Mouse (Mus musculus): ENCODE data around the gene Olfr1368. TPM values are rescaled to one million over a fixed set of nuclear protein-coding genes. Genes with fewer than 3 reads are reported as not detected.
A peak's percentile ranks its signal among the peaks of the same experiment; 100 is the strongest.
"Not testable (repeated sequence)": the region's sequence is repeated elsewhere in the genome, so short reads cannot be mapped to it uniquely, and the experiment has no call there.

Gene Olfr1368
- total RNA-seq, 2 experiments from 2014 or later: not detected

GRCm38 (mm10) chr13:21169121-21169656, 23.5 kb upstream of the Olfr1368 start:
- peak in 1 of 2 experiments; percentile 36 for DNase-seq (ENCODE audit: low spot score in 2 of 2)
- intact Hi-C loops (cut with DNase I): loop anchor here (2.0 to 10.0 kb wide), 4 partner anchors 88 to 856 kb away; no protein-coding TSS in a partner anchor

GRCm38 (mm10) chr13:21168371-21169011, 22.8 kb upstream of the Olfr1368 start:
- intact Hi-C loops (cut with DNase I): loop anchor here (2.0 to 10.0 kb wide), 4 partner anchors 89 to 856 kb away; no protein-coding TSS in a partner anchor
- DNase-seq (ENCODE audit: low spot score in 2 of 2): peak; percentile 36 to 54

- intact Hi-C loops (cut with DNase I): loop anchor here (2.0 to 10.0 kb wide), 4 partner anchors 89 to 857 kb away; no protein-coding TSS in a partner anchor
These were observed 22.2 kb upstream of the Olfr1368 start for GRCm38 (mm10) chr13:21167910-21168300.

GRCm38 (mm10) chr13:21166936-21167909, 21.6 kb upstream of the Olfr1368 start:
- intact Hi-C loops (cut with DNase I): loop anchor here (5.0 to 10.0 kb wide), 3 partner anchors 90 to 858 kb away; no protein-coding TSS in a partner anchor
- peak; percentile 83 to 92 for DNase-seq (ENCODE audit: low spot score in 2 of 2)

More at GRCm38 (mm10) chr13:21167910-21168300, 22.2 kb upstream of the Olfr1368 start:
- peak in 1 of 2 experiments; percentile 54 for DNase-seq (ENCODE audit: low spot score in 2 of 2)

- no peak for DNase-seq (ENCODE audit: low spot score in 2 of 2)
- intact Hi-C loops (cut with DNase I): loop anchor here (10.0 kb wide), 1 partner anchor 862 kb away; no protein-coding TSS in a partner anchor
These were observed 16.9 kb upstream of the Olfr1368 start for GRCm38 (mm10) chr13:21162591-21162990.

GRCm38 (mm10) chr13:21161591-21161990, 15.9 kb upstream of the Olfr1368 start:
- intact Hi-C loops (cut with DNase I): loop anchor here (2.0 to 10.0 kb wide), 2 partner anchors 165 to 863 kb away; no protein-coding TSS in a partner anchor

GRCm38 (mm10) chr13:21160657-21161590, 15.3 kb upstream of the Olfr1368 start:
- DNase-seq (ENCODE audit: low spot score in 2 of 2): peak; percentile 93 to 94
- intact Hi-C loops (cut with DNase I): loop anchor here (2.0 to 10.0 kb wide), 2 partner anchors 166 to 864 kb away; no protein-coding TSS in a partner anchor

More at GRCm38 (mm10) chr13:21161591-21161990, 15.9 kb upstream of the Olfr1368 start:
- DNase-seq (ENCODE audit: low spot score in 2 of 2): no peak

GRCm38 (mm10) chr13:21160041-21160511, 14.4 kb upstream of the Olfr1368 start:
- DNase-seq (ENCODE audit: low spot score in 2 of 2): peak in 1 of 2 experiments; percentile 28
- intact Hi-C loops (cut with DNase I): loop anchor here (2.0 to 10.0 kb wide), 2 partner anchors 167 to 865 kb away; no protein-coding TSS in a partner anchor

- intact Hi-C loops (cut with DNase I): loop anchor here (2.0 kb wide), 1 partner anchor 863 kb away; no protein-coding TSS in a partner anchor
- peak in 1 of 2 experiments; percentile 39 for DNase-seq (ENCODE audit: low spot score in 2 of 2)
These were observed 13.8 kb upstream of the Olfr1368 start for GRCm38 (mm10) chr13:21159475-21159819.

GRCm38 (mm10) chr13:21158785-21159474, 13.3 kb upstream of the Olfr1368 start:
- intact Hi-C loops (cut with DNase I): loop anchor here (2.0 kb wide), 1 partner anchor 862 kb away; no protein-coding TSS in a partner anchor

GRCm38 (mm10) chr13:21158071-21158470, 12.4 kb upstream of the Olfr1368 start:
- no peak for DNase-seq (ENCODE audit: low spot score in 2 of 2)
- intact Hi-C loops (cut with DNase I): loop anchor here (2.0 kb wide), 1 partner anchor 861 kb away; no protein-coding TSS in a partner anchor

More at GRCm38 (mm10) chr13:21158785-21159474, 13.3 kb upstream of the Olfr1368 start:
- peak; percentile 82 to 90 for DNase-seq (ENCODE audit: low spot score in 2 of 2)

- no peak for DNase-seq (ENCODE audit: low spot score in 2 of 2)
- intact Hi-C loops (cut with DNase I): no loop called here
These were observed 10.2 kb upstream of the Olfr1368 start for GRCm38 (mm10) chr13:21155888-21156287.

GRCm38 (mm10) chr13:21142421-21142820, 3.2 kb downstream of the Olfr1368 start:
- DNase-seq (ENCODE audit: low spot score in 2 of 2): no peak
- intact Hi-C loops (cut with DNase I): no loop called here

GRCm38 (mm10) chr13:21129339-21129738, 16.3 kb downstream of the Olfr1368 start, which contains the start of gene Olfr263:
Olfr263 (plus strand) TSS chr13:21129639.
- DNase-seq (ENCODE audit: low spot score in 2 of 2); intact Hi-C loops (cut with DNase I): not testable (repeated sequence)

GRCm38 (mm10) chr13:21114121-21114520, 31.5 kb downstream of the Olfr1368 start:
- intact Hi-C loops (cut with DNase I): no loop called here
- DNase-seq (ENCODE audit: low spot score in 2 of 2): no peak

GRCm38 (mm10) chr13:21111183-21111582, 34.5 kb downstream of the Olfr1368 start, which contains the start of gene Olfr1369-ps1:
Olfr1369-ps1 (plus strand) TSS chr13:21111483.
- DNase-seq (ENCODE audit: low spot score in 2 of 2); intact Hi-C loops (cut with DNase I): not testable (repeated sequence)

- DNase-seq (ENCODE audit: low spot score in 2 of 2): no peak
- intact Hi-C loops (cut with DNase I): no loop called here
These were observed 35.2 kb downstream of the Olfr1368 start for GRCm38 (mm10) chr13:21110441-21110840.

Data from left cerebral cortex, postnatal 25 days (tissue).